Mouse (Mus musculus) brain, embryonic 18.5 days (tissue): Measurements from ENCODE around the gene Nat10.

Experiments used
- DNase-seq: peaks from one replicate; pipeline ENCODE4 v3.0.0-alpha.2; 2012; ENCODE audit warnings: low read depth, low spot score

Gene Nat10

GRCm38 (mm10) chr2:103745481-103745880 is 15.6 kb downstream of the Nat10 start:
- DNase-seq, result no peak

- DNase-seq, result peak; percentile 8
Measured at GRCm38 (mm10) chr2:103743988-103744387, 17.1 kb downstream of the Nat10 start.

- DNase-seq, result no peak
Measured at GRCm38 (mm10) chr2:103743536-103743935, 17.5 kb downstream of the Nat10 start.

- no peak for DNase-seq
Measured at GRCm38 (mm10) chr2:103742821-103743220, 18.2 kb downstream of the Nat10 start.

- DNase-seq, result no peak
Measured at GRCm38 (mm10) chr2:103731423-103731822, 29.6 kb downstream of the Nat10 start.

- no peak for DNase-seq
Measured at GRCm38 (mm10) chr2:103730999-103731398, 30.1 kb downstream of the Nat10 start.

- no peak for DNase-seq
Measured at GRCm38 (mm10) chr2:103728027-103728540, 33.0 kb downstream of the Nat10 start.

GRCm38 (mm10) chr2:103724521-103724920 is 36.5 kb downstream of the Nat10 start:
- DNase-seq, result no peak

GRCm38 (mm10) chr2:103719292-103719646 is 41.8 kb downstream of the Nat10 start:
- DNase-seq, result no peak

- peak; percentile 39 for DNase-seq
Measured at GRCm38 (mm10) chr2:103718594-103719291, 42.3 kb downstream of the Nat10 start.

- no peak for DNase-seq
Measured at GRCm38 (mm10) chr2:103714412-103714811, 46.7 kb downstream of the Nat10 start.

- DNase-seq, result no peak
Measured at GRCm38 (mm10) chr2:103713831-103714230, 47.2 kb downstream of the Nat10 start.

- no peak for DNase-seq
Measured at GRCm38 (mm10) chr2:103710849-103711248, 50.2 kb downstream of the Nat10 start.

- DNase-seq, result no peak
Measured at GRCm38 (mm10) chr2:103707056-103707776, 53.9 kb downstream of the Nat10 start.

- peak; percentile 22 for DNase-seq
Measured at GRCm38 (mm10) chr2:103706226-103706625, 54.8 kb downstream of the Nat10 start.

GRCm38 (mm10) chr2:103705826-103706225 is 55.2 kb downstream of the Nat10 start:
- no peak for DNase-seq

- DNase-seq, result no peak
Measured at GRCm38 (mm10) chr2:103703865-103704264, 57.2 kb downstream of the Nat10 start.

GRCm38 (mm10) chr2:103703336-103703735 is 57.7 kb downstream of the Nat10 start:
- DNase-seq, result no peak

- DNase-seq, result no peak
Measured at GRCm38 (mm10) chr2:103700514-103700913, 60.6 kb downstream of the Nat10 start.

GRCm38 (mm10) chr2:103696177-103696576 is 64.9 kb downstream of the Nat10 start:
- no peak for DNase-seq

GRCm38 (mm10) chr2:103694777-103695563 is 66.1 kb downstream of the Nat10 start:
- DNase-seq, result no peak

GRCm38 (mm10) chr2:103692810-103693209 is 68.3 kb downstream of the Nat10 start:
- DNase-seq, result no peak
